Mouse (Mus musculus) embryonic fibroblast, embryonic 13.5 days (primary cell): Measurements from ENCODE around the gene Gm17655.

Source experiments
- CTCF ChIP-seq: IDR thresholded peaks from 2 replicates; pipeline ENCODE4 v1.5.1; 2011; ENCODE audit warnings: mild to moderate bottlenecking, control low read depth, low read length, moderate library complexity, borderline replicate concordance; ENCODE audit not compliant: insufficient read depth
- POLR2A ChIP-seq: IDR thresholded peaks from 2 replicates; pipeline ENCODE4 v1.6.1; 2011; ENCODE audit warnings: low read depth, mild to moderate bottlenecking, control low read depth, low read length, moderate library complexity

DNA sequence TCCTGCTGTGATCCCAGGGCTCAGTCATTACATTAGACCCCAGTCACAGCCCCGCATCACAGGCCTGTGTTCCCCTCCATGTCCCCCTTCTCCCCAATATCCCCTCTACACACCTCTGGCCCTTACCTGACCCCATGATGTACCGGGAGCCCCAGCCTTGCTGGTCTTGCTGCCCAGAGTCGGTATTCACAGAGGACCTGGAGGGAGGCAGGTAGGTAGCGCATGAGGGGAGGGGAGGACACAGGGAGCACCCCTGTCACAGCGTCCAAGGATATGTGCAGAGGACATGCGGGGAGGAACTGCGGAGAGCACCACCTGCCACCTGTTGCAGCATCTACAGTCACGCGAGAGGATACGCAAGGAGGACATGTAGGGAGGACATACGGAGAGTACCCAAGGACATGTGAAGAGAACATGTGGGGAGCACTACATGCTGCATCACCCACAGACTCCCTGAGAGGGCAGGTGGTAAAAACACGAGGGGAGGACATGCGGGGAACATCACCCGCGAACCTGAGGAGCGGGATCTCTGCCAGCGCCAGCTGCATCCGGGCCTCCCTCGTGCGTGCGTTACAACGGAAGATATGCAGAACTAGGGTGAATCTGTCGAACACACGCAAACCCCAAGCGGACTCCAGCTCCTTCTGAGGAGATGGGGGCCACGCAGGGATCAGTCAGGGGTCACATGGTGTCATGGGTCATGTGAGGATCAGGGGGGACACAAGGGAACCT, 34.0 kb upstream of the Gm17655 start:
- TF ChIP-seq CTCF (no peak), POLR2A (no peak)
